Mouse (Mus musculus) C2C12 (cell line): ENCODE results near the gene Ing3. TPM values are rescaled to one million over a fixed set of nuclear protein-coding genes. Genes with fewer than 3 reads are reported as not detected.

Experiments used
- H3K27me3 ChIP-seq: one replicate; pipeline ENCODE4 v1.6.1; 2011; ENCODE audit not compliant: control insufficient read depth, insufficient read depth, insufficient read length
- H3K36me3 ChIP-seq: one replicate; pipeline ENCODE4 v1.6.1; 2011; ENCODE audit not compliant: control insufficient read depth, insufficient read depth
- H3K4me3 ChIP-seq: one replicate; pipeline ENCODE4 v1.5.1; 2011; ENCODE audit warnings: mild to moderate bottlenecking, control low read depth; ENCODE audit not compliant: poor library complexity, insufficient read depth, severe bottlenecking
- H3K79me2 ChIP-seq: one replicate; pipeline ENCODE4 v1.6.1; 2011; ENCODE audit not compliant: control insufficient read depth, insufficient read depth
- H3K79me3 ChIP-seq: one replicate; pipeline ENCODE4 v1.6.1; 2011; ENCODE audit warnings: low read depth, control low read depth
- H3ac ChIP-seq: one replicate; pipeline ENCODE3; 2011; ENCODE audit warnings: low read depth; ENCODE audit not compliant: control insufficient read depth, insufficient read length
- CEBPB ChIP-seq: IDR thresholded peaks from one replicate; pipeline ENCODE4 v1.6.1; 2011; ENCODE audit warnings: low read depth, mild to moderate bottlenecking, control low read depth, moderate library complexity
- CTCF ChIP-seq: IDR thresholded peaks from one replicate; pipeline ENCODE4 v1.5.1; 2011; ENCODE audit not compliant: control insufficient read depth, insufficient read depth, insufficient read length
- FOSL1 ChIP-seq: IDR thresholded peaks from one replicate; pipeline ENCODE4 v1.8.0; 2011; ENCODE audit warnings: mild to moderate bottlenecking, low read length; ENCODE audit not compliant: poor library complexity, insufficient read depth, severe bottlenecking
- MAX ChIP-seq: IDR thresholded peaks from one replicate; pipeline ENCODE4 v1.6.1; 2011; ENCODE audit warnings: mild to moderate bottlenecking, control low read depth
- MYOD1 ChIP-seq: IDR thresholded peaks from one replicate; pipeline ENCODE4 v1.6.1; 2011; ENCODE audit warnings: low read depth; ENCODE audit not compliant: control insufficient read depth, insufficient read length
- MYOG ChIP-seq: IDR thresholded peaks from one replicate; pipeline ENCODE4 v1.6.1; 2011; ENCODE audit not compliant: control insufficient read depth, insufficient read length; ENCODE audit errors: extremely low read depth
- USF1 ChIP-seq: IDR thresholded peaks from one replicate; pipeline ENCODE4 v1.6.1; 2011; ENCODE audit warnings: low read depth, mild to moderate bottlenecking, control low read depth, moderate library complexity
- polyA plus RNA-seq: library from polyadenylated mRNA; unstranded; fragments of >200 nt; fragmentation: generic; extraction: Trizol; gene quantifications from one replicate; pipeline ENCODE4 v1.2.1, GENCODE M21; 2012; ENCODE audit warnings: missing spikeins

Ing3 gene
- polyA plus RNA-seq, 1 experiment, result 9.5 TPM

GRCm38 (mm10) chr6:21977532-21977931 is 28.2 kb downstream of the Ing3 start:
- Histone ChIP-seq H3K79me2 (no peaks in the 10 kb centered on the region), H3K4me3 (no peak overlapping the region), H3K36me3 (peaks cover 23% of the 10 kb centered on the region), H3K79me3 (no peaks in the 10 kb centered on the region), H3K27me3 (no peaks in the 10 kb centered on the region), H3ac (no peak overlapping the region)
- TF ChIP-seq USF1 (no peak), MAX (no peak), MYOD1 (no peak), FOSL1 (no peak), MYOG (no peak), CTCF (no peak), CEBPB (no peak)

GRCm38 (mm10) chr6:21981114-21981513 is 31.7 kb downstream of the Ing3 start:
- Histone ChIP-seq H3K4me3 (no peak overlapping the region), H3K27me3 (no peaks in the 10 kb centered on the region), H3K79me2 (no peaks in the 10 kb centered on the region), H3K79me3 (no peaks in the 10 kb centered on the region), H3ac (no peak overlapping the region), H3K36me3 (no peaks in the 10 kb centered on the region)
- TF ChIP-seq MYOD1 (no peak), CEBPB (no peak), FOSL1 (no peak)

- Histone ChIP-seq H3K79me3 (no peaks in the 10 kb centered on the region), H3K36me3 (no peaks in the 10 kb centered on the region), H3K4me3 (peak overlapping the region; percentile 36), H3ac (peak overlapping the region; percentile 66), H3K27me3 (no peaks in the 10 kb centered on the region), H3K79me2 (no peaks in the 10 kb centered on the region)
- no peak for TF ChIP-seq MAX
- no peak for TF ChIP-seq MYOG
Measured at GRCm38 (mm10) chr6:21984990-21985731, 35.8 kb downstream of the Ing3 start.

- Histone ChIP-seq H3K4me3 (peak within 1 kb of the TSS; percentile 36), H3K79me3 (no peaks in the 10 kb centered on the region), H3K27me3 (no peaks in the 10 kb centered on the region), H3K36me3 (no peaks in the 10 kb centered on the region), H3ac (peak within 1 kb of the TSS; percentile 66), H3K79me2 (no peaks in the 10 kb centered on the region)
- TF ChIP-seq CTCF (no peak), CEBPB (no peak), MAX (no peak), MYOD1 (no peak), USF1 (no peak), FOSL1 (no peak), MYOG (no peak)
Measured at GRCm38 (mm10) chr6:21985732-21986540, 36.6 kb downstream of the Ing3 start, which contains the start of gene Cped1. Gene Cped1, plus strand, starts transcription at chr6:21985916.

GRCm38 (mm10) chr6:21986660-21987331 is 37.4 kb downstream of the Ing3 start:
- Histone ChIP-seq H3K27me3 (no peaks in the 10 kb centered on the region), H3ac (peak overlapping the region; percentile 66), H3K4me3 (peak overlapping the region; percentile 36), H3K36me3 (no peaks in the 10 kb centered on the region), H3K79me3 (no peaks in the 10 kb centered on the region), H3K79me2 (no peaks in the 10 kb centered on the region)
- no peak for TF ChIP-seq MYOG
- no peak for TF ChIP-seq MAX
- TF ChIP-seq MYOD1, result no peak
- no peak for TF ChIP-seq CTCF
- no peak for TF ChIP-seq USF1
- no peak for TF ChIP-seq CEBPB
- TF ChIP-seq FOSL1, result no peak
